Mouse (Mus musculus): ENCODE measurements around the gene Eif4e3. TPM values are rescaled to one million over a fixed set of nuclear protein-coding genes. Genes with fewer than 3 reads are reported as not detected.

The Eif4e3 gene
- polyA plus RNA-seq, 1 experiment from 2014 or later = 26.1 TPM

- Histone ChIP-seq H3K4me3 (ENCODE audit: low read length) (peak overlapping the region; percentile 77), H3K4me2 (ENCODE audit: low read depth, low read length) (peak overlapping the region; percentile 97), H3K27ac (ENCODE audit: low read length) (no peak overlapping the region), H3K9ac (ENCODE audit: low read length) (peak overlapping the region; percentile 86), H3K36me3 (ENCODE audit: control insufficient read depth, insufficient read depth, low read length) (no peaks in the 10 kb centered on the region), H3K27me3 (ENCODE audit: control insufficient read depth, insufficient read depth, low read depth, low read length) (peaks cover 7% of the 10 kb centered on the region; the same call in 1 of the 2 replicates), H3K4me1 (replicated peaks; ENCODE audit: control insufficient read depth, insufficient read depth, low read length) (peaks cover 9% of the 10 kb centered on the region), H3K9me3 (ENCODE audit: control insufficient read depth, low read length) (no peaks in the 10 kb centered on the region)
- ATAC-seq (ENCODE audit: low read depth) = peak; percentile 29; the same call in 1 of the 2 replicates
- WGBS = 7% methylated on average over 24 of the region's 25 CpGs
These were observed 25.2 kb upstream of the Eif4e3 start for GRCm38 (mm10) chr6:99691666-99692205.

- no peak for ATAC-seq (ENCODE audit: low read depth)
- H3K4me3 ChIP-seq (ENCODE audit: low read length) = no peak overlapping the region
- peaks cover 4% of the 10 kb centered on the region; the same call in 1 of the 2 replicates for H3K27me3 ChIP-seq (ENCODE audit: control insufficient read depth, insufficient read depth, low read depth, low read length)
- 73% methylated on average over 6 of the region's 6 CpGs for WGBS
- H3K9me3 ChIP-seq (ENCODE audit: control insufficient read depth, low read length) = no peaks in the 10 kb centered on the region; the same call in 1 of the 2 replicates
- H3K27ac ChIP-seq (ENCODE audit: low read length) = no peak overlapping the region
- no peaks in the 10 kb centered on the region for H3K36me3 ChIP-seq (ENCODE audit: control insufficient read depth, insufficient read depth, low read length)
- peaks cover 5% of the 10 kb centered on the region for H3K4me1 ChIP-seq (replicated peaks; ENCODE audit: control insufficient read depth, insufficient read depth, low read length)
- no peak overlapping the region for H3K9ac ChIP-seq (ENCODE audit: low read length)
- no peak overlapping the region for H3K4me2 ChIP-seq (ENCODE audit: low read depth, low read length)
These were observed 21.9 kb upstream of the Eif4e3 start for GRCm38 (mm10) chr6:99688513-99688912.

GRCm38 (mm10) chr6:99684899-99685298, 18.3 kb upstream of the Eif4e3 start:
- H3K27me3 ChIP-seq (ENCODE audit: control insufficient read depth, insufficient read depth, low read depth, low read length) = no peaks in the 10 kb centered on the region; the same call in 1 of the 2 replicates
- WGBS = 57% methylated on average over 5 of the region's 5 CpGs
- H3K9me3 ChIP-seq (ENCODE audit: control insufficient read depth, low read length) = no peaks in the 10 kb centered on the region; the same call in 1 of the 2 replicates
- H3K9ac ChIP-seq (ENCODE audit: low read length) = no peak overlapping the region
- no peak overlapping the region for H3K4me2 ChIP-seq (ENCODE audit: low read depth, low read length)
- no peak overlapping the region for H3K4me3 ChIP-seq (ENCODE audit: low read length)
- no peaks in the 10 kb centered on the region for H3K36me3 ChIP-seq (ENCODE audit: control insufficient read depth, insufficient read depth, low read length)
- ATAC-seq (ENCODE audit: low read depth) = no peak
- no peaks in the 10 kb centered on the region for H3K4me1 ChIP-seq (replicated peaks; ENCODE audit: control insufficient read depth, insufficient read depth, low read length)
- no peak overlapping the region for H3K27ac ChIP-seq (ENCODE audit: low read length)

DNA sequence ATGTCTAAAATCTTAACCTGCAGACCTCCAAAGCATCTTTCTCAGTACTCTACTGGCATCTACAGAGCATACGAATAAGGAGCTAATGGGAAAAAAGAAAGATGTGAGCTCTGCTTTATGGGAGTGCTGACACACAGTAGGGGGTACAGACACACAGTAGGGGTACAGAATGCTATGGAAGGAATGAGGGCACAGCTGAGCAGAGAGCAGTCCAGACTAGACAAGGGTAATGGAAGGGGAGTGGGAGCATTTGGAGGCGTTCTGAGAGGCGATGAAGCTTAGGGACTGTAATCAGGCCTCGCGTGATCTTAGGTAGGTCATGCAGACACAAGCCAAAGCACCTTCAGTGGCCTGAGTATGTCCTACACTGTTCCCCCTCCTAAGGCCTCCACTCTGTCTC, 17.4 kb upstream of the Eif4e3 start:
- Histone ChIP-seq H3K27me3 (ENCODE audit: control insufficient read depth, insufficient read depth, low read depth, low read length) (no peaks in the 10 kb centered on the region), H3K9ac (ENCODE audit: low read length) (no peak overlapping the region), H3K27ac (ENCODE audit: low read length) (no peak overlapping the region), H3K4me2 (ENCODE audit: low read depth, low read length) (no peak overlapping the region), H3K4me3 (ENCODE audit: low read length) (no peak overlapping the region), H3K36me3 (ENCODE audit: control insufficient read depth, insufficient read depth, low read length) (no peaks in the 10 kb centered on the region), H3K4me1 (replicated peaks; ENCODE audit: control insufficient read depth, insufficient read depth, low read length) (no peaks in the 10 kb centered on the region), H3K9me3 (ENCODE audit: control insufficient read depth, low read length) (no peaks in the 10 kb centered on the region; the same call in 1 of the 2 replicates)
- ATAC-seq (ENCODE audit: low read depth) = no peak
- 92% methylated on average over 5 of the region's 5 CpGs for WGBS

- no peak overlapping the region for H3K27ac ChIP-seq (ENCODE audit: low read length)
- H3K4me1 ChIP-seq (replicated peaks; ENCODE audit: control insufficient read depth, insufficient read depth, low read length) = no peaks in the 10 kb centered on the region; the same call in 1 of the 2 replicates
- ATAC-seq (ENCODE audit: low read depth) = 0 out of 2 replicates have a peak, but pooled peaks have one; percentile 26
- no peaks in the 10 kb centered on the region for H3K27me3 ChIP-seq (ENCODE audit: control insufficient read depth, insufficient read depth, low read depth, low read length)
- no peaks in the 10 kb centered on the region for H3K9me3 ChIP-seq (ENCODE audit: control insufficient read depth, low read length)
- H3K4me2 ChIP-seq (ENCODE audit: low read depth, low read length) = no peak overlapping the region
- WGBS = 75% methylated on average over 11 of the region's 11 CpGs
- no peak overlapping the region for H3K4me3 ChIP-seq (ENCODE audit: low read length)
- no peaks in the 10 kb centered on the region for H3K36me3 ChIP-seq (ENCODE audit: control insufficient read depth, insufficient read depth, low read length)
- H3K9ac ChIP-seq (ENCODE audit: low read length) = no peak overlapping the region
These were observed 11.5 kb upstream of the Eif4e3 start for GRCm38 (mm10) chr6:99678108-99678507.

GRCm38 (mm10) chr6:99677325-99677724, 10.8 kb upstream of the Eif4e3 start:
- no peak overlapping the region for H3K9ac ChIP-seq (ENCODE audit: low read length)
- no peaks in the 10 kb centered on the region for H3K36me3 ChIP-seq (ENCODE audit: control insufficient read depth, insufficient read depth, low read length)
- H3K9me3 ChIP-seq (ENCODE audit: control insufficient read depth, low read length) = no peaks in the 10 kb centered on the region
- H3K4me1 ChIP-seq (replicated peaks; ENCODE audit: control insufficient read depth, insufficient read depth, low read length) = no peaks in the 10 kb centered on the region; the same call in 1 of the 2 replicates
- H3K27me3 ChIP-seq (ENCODE audit: control insufficient read depth, insufficient read depth, low read depth, low read length) = no peaks in the 10 kb centered on the region
- H3K4me2 ChIP-seq (ENCODE audit: low read depth, low read length) = no peak overlapping the region
- WGBS = 67% methylated on average over 8 of the region's 8 CpGs
- no peak overlapping the region for H3K27ac ChIP-seq (ENCODE audit: low read length)
- H3K4me3 ChIP-seq (ENCODE audit: low read length) = no peak overlapping the region
- no peak for ATAC-seq (ENCODE audit: low read depth)

DNA sequence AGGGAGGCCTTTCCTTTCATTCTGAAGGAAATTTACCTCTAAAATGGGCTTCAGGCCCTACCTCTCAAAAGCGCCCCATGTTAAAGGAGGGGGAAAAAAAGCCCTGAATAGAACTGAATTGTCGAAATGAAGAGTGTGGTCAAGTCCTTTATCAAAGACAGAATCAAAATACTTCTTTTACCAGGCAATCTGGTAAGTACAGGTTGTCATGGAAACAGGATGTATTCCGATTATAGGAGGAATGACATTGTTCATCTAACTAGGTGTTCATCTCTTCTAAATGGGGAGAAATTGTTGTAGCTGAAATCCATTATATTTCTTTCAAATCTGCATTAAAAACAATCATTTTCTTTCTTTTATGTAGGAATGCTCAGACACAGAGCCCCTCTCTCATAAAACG, 7.9 kb upstream of the Eif4e3 start:
- no peak overlapping the region for H3K4me3 ChIP-seq (ENCODE audit: low read length)
- no peaks in the 10 kb centered on the region for H3K27me3 ChIP-seq (ENCODE audit: control insufficient read depth, insufficient read depth, low read depth, low read length)
- H3K9ac ChIP-seq (ENCODE audit: low read length) = no peak overlapping the region
- H3K4me1 ChIP-seq (replicated peaks; ENCODE audit: control insufficient read depth, insufficient read depth, low read length) = peaks cover 3% of the 10 kb centered on the region
- no peaks in the 10 kb centered on the region for H3K9me3 ChIP-seq (ENCODE audit: control insufficient read depth, low read length)
- H3K27ac ChIP-seq (ENCODE audit: low read length) = no peak overlapping the region
- no peak overlapping the region for H3K4me2 ChIP-seq (ENCODE audit: low read depth, low read length)
- WGBS = 73% methylated on average over 4 of the region's 4 CpGs
- no peaks in the 10 kb centered on the region for H3K36me3 ChIP-seq (ENCODE audit: control insufficient read depth, insufficient read depth, low read length)
- ATAC-seq (ENCODE audit: low read depth) = no peak

DNA sequence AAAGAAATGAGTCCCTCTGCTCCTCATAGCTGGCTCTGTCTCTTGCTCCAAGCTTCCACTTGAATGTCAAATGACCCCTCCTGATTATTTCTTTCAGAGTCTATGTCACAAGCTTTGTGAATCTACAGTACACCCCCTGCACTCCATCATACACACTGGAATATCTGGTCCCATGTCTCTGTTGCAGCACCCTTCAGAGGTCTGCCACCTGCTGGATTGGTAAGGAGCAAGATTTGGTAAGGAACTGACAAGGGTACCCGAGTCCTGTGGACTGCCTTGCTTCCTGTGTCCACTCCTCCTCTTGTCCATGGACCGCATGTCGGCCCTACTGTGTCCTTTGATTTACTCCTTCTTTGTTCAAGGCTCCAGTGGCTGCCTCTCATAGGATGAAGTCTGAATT, 5.2 kb upstream of the Eif4e3 start:
- H3K27ac ChIP-seq (ENCODE audit: low read length) = no peak overlapping the region
- no peaks in the 10 kb centered on the region for H3K9me3 ChIP-seq (ENCODE audit: control insufficient read depth, low read length)
- no peak overlapping the region for H3K4me2 ChIP-seq (ENCODE audit: low read depth, low read length)
- WGBS = 45% methylated on average over 3 of the region's 3 CpGs
- no peak overlapping the region for H3K4me3 ChIP-seq (ENCODE audit: low read length)
- no peaks in the 10 kb centered on the region for H3K27me3 ChIP-seq (ENCODE audit: control insufficient read depth, insufficient read depth, low read depth, low read length)
- no peaks in the 10 kb centered on the region for H3K36me3 ChIP-seq (ENCODE audit: control insufficient read depth, insufficient read depth, low read length)
- no peak overlapping the region for H3K9ac ChIP-seq (ENCODE audit: low read length)
- peaks cover 8% of the 10 kb centered on the region for H3K4me1 ChIP-seq (replicated peaks; ENCODE audit: control insufficient read depth, insufficient read depth, low read length)
- no peak for ATAC-seq (ENCODE audit: low read depth)

- no peak overlapping the region for H3K4me2 ChIP-seq (ENCODE audit: low read depth, low read length)
- WGBS = 72% methylated on average over 7 of the region's 7 CpGs
- H3K4me1 ChIP-seq (replicated peaks; ENCODE audit: control insufficient read depth, insufficient read depth, low read length) = peaks cover 11% of the 10 kb centered on the region
- H3K9me3 ChIP-seq (ENCODE audit: control insufficient read depth, low read length) = no peaks in the 10 kb centered on the region
- H3K27ac ChIP-seq (ENCODE audit: low read length) = no peak overlapping the region
- H3K4me3 ChIP-seq (ENCODE audit: low read length) = no peak overlapping the region
- H3K27me3 ChIP-seq (ENCODE audit: control insufficient read depth, insufficient read depth, low read depth, low read length) = no peaks in the 10 kb centered on the region
- H3K36me3 ChIP-seq (ENCODE audit: control insufficient read depth, insufficient read depth, low read length) = no peaks in the 10 kb centered on the region
- 0 out of 2 replicates have a peak, but pooled peaks have one; percentile 15 for ATAC-seq (ENCODE audit: low read depth)
- H3K9ac ChIP-seq (ENCODE audit: low read length) = no peak overlapping the region
These were observed 4.0 kb upstream of the Eif4e3 start for GRCm38 (mm10) chr6:99670481-99671119.
